Mouse (Mus musculus) liver, embryonic 11.5 days (tissue): ENCODE measurements around the gene Cd82. TPM values are rescaled to one million over a fixed set of nuclear protein-coding genes. Genes with fewer than 3 reads are reported as not detected.

ENCODE experiments used
- ATAC-seq: fragments of 200-750 bp; cut with Nextera tagmentation; replicated peaks from 2 replicates; pipeline ENCODE4 v1.8.0; 2017; ENCODE audit warnings: moderate number of reproducible peaks, mild to moderate bottlenecking, moderate TSS enrichment, moderate library complexity; ENCODE audit not compliant: low FRiP score
- DNase-seq: peaks from one replicate; pipeline ENCODE4 v3.0.0-alpha.2; 2017; ENCODE audit warnings: low spot score
- H3K27ac ChIP-seq: fragments of 300-500 bp; sonication (generic); 2 replicates; pipeline ENCODE4 v1.5.1; 2014; ENCODE audit warnings: mild to moderate bottlenecking, low read depth, low read length, control low read depth
- H3K27me3 ChIP-seq: fragments of 300-500 bp; sonication (generic); replicated peaks from 2 replicates; pipeline ENCODE4 v1.6.1; 2014; ENCODE audit warnings: low read length, mixed read lengths; ENCODE audit not compliant: control insufficient read depth, insufficient read depth
- H3K36me3 ChIP-seq: fragments of 300-500 bp; sonication (generic); 2 replicates; pipeline ENCODE4 v1.6.1; 2014; ENCODE audit warnings: mild to moderate bottlenecking, low read length, moderate library complexity, mixed read lengths; ENCODE audit not compliant: control insufficient read depth, insufficient read depth
- H3K4me1 ChIP-seq: fragments of 300-500 bp; sonication (generic); replicated peaks from 2 replicates; pipeline ENCODE4 v1.6.1; 2014; ENCODE audit warnings: low read length, mixed read lengths; ENCODE audit not compliant: control insufficient read depth, insufficient read depth
- H3K4me2 ChIP-seq: fragments of 300-500 bp; sonication (generic); 2 replicates; pipeline ENCODE4 v1.6.1; 2014; ENCODE audit warnings: mild to moderate bottlenecking, control low read depth, moderate library complexity
- H3K4me3 ChIP-seq: fragments of 300-500 bp; sonication (generic); 2 replicates; pipeline ENCODE4 v1.5.1; 2014; ENCODE audit warnings: low read depth, low read length, control low read depth
- H3K9ac ChIP-seq: fragments of 300-500 bp; sonication (generic); 2 replicates; pipeline ENCODE4 v1.6.1; 2014; ENCODE audit warnings: low read depth, low read length, control low read depth
- H3K9me3 ChIP-seq: fragments of 300-500 bp; sonication (generic); 2 replicates; pipeline ENCODE4 v1.6.1; 2016; ENCODE audit warnings: low read length, inconsistent platforms, mixed read lengths; ENCODE audit not compliant: control insufficient read depth
- WGBS: fragments of 180-500 bp; shearing (Covaris S2); extraction: QIAGEN DNeasy Blood & Tissue Kit; methylation state at CpG from one replicate; pipeline ENCODE4 v1.1.7; 2014; 5-methylcytosine and 5-hydroxymethylcytosine counted together
- polyA plus RNA-seq: library from polyadenylated mRNA; unstranded; fragments of >200 nt; fragmentation: Nextera tagmentation; extraction: Ambion mirVana; gene quantifications from 2 replicates; pipeline ENCODE4 v1.2.1, GENCODE M21; 2014

The Cd82 gene
- polyA plus RNA-seq, 1 experiment from 2014 or later: 16.9 TPM

DNA sequence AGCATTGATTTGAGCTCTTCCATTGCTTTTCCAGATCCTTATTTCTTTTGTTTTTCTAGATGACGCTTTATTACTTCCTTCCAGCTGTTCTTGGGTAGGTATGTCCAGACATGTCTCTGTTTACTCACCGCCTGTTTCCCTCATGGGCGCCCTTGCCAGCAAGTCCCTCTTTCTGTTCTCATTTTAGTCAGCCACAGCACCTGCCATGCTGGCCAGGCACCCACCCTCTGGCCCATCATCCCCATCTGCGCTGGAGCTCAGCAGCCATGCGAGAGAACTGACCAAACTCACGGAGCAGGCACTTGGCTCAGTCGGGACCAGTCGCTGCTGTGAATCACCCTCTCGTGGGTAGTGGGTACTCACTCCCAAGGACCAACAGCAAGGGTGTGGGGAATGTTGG lies 11.0 kb upstream of the Cd82 start:
- Histone ChIP-seq H3K4me3 (no peak overlapping the region), H3K9me3 (no peaks in the 10 kb centered on the region), H3K27me3 (peaks cover 10% of the 10 kb centered on the region), H3K9ac (no peak overlapping the region), H3K27ac (no peak overlapping the region), H3K4me2 (no peak overlapping the region), H3K4me1 (peaks cover 8% of the 10 kb centered on the region; the same call in 1 of the 2 replicates), H3K36me3 (no peaks in the 10 kb centered on the region)
- DNase-seq (no peak), ATAC-seq (no peak)
- 76% methylated on average over 9 of the region's 9 CpGs for WGBS

- Histone ChIP-seq H3K4me1 (peaks cover 10% of the 10 kb centered on the region), H3K27ac (no peak overlapping the region), H3K4me3 (peak overlapping the region; percentile 44; the same call in 1 of the 2 replicates), H3K36me3 (no peaks in the 10 kb centered on the region), H3K27me3 (peaks cover 12% of the 10 kb centered on the region), H3K4me2 (peak overlapping the region; percentile 84), H3K9ac (peak overlapping the region; percentile 58; the same call in 1 of the 2 replicates), H3K9me3 (no peaks in the 10 kb centered on the region)
- ATAC-seq (peak; percentile 18; the same call in 1 of the 2 replicates), DNase-seq (peak; percentile 59)
- WGBS: 26% methylated on average over 3 of the region's 3 CpGs
These were observed 8.1 kb upstream of the Cd82 start for GRCm38 (mm10) chr2:93470849-93471576.

GRCm38 (mm10) chr2:93470127-93470526 lies 7.2 kb upstream of the Cd82 start:
- peak; percentile 45; the same call in 1 of the 2 replicates for ATAC-seq
- peaks cover 7% of the 10 kb centered on the region; the same call in 1 of the 2 replicates for H3K27me3 ChIP-seq
- 4% methylated on average over 9 of the region's 9 CpGs for WGBS

DNA sequence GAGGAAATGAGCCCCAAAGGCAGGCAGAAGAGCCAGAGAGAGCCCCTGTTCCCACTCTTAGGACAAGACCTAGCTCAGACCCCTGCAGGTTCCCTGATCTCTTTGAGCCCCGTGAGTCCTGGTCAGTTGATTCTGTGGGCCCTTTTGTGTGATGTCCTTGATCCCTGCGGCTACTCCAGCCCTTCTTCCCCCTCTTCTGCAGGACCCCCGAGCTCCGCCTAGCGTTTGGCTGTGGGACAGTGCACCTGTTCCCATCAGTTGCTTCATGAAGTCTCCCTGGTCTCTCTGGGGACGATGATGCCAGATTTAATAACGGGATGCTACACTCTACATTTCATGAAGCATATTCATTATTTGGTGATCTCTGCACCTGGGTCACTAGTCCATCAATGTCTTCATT lies 6.2 kb upstream of the Cd82 start:
- no peak for ATAC-seq
- no peak for DNase-seq
- no peak overlapping the region for H3K27ac ChIP-seq
- WGBS: 10% methylated on average over 7 of the region's 7 CpGs
- no peak overlapping the region for H3K4me3 ChIP-seq
- H3K36me3 ChIP-seq: no peaks in the 10 kb centered on the region
- no peak overlapping the region for H3K4me2 ChIP-seq
- no peak overlapping the region for H3K9ac ChIP-seq
- peaks cover 12% of the 10 kb centered on the region for H3K4me1 ChIP-seq
- no peaks in the 10 kb centered on the region for H3K9me3 ChIP-seq
- peaks cover 6% of the 10 kb centered on the region; the same call in 1 of the 2 replicates for H3K27me3 ChIP-seq

More at GRCm38 (mm10) chr2:93470127-93470526, 7.2 kb upstream of the Cd82 start:
- H3K4me3 ChIP-seq: peak overlapping the region; percentile 44
- peak overlapping the region; percentile 58 for H3K9ac ChIP-seq
- peak overlapping the region; percentile 84 for H3K4me2 ChIP-seq
- no peaks in the 10 kb centered on the region for H3K9me3 ChIP-seq
- H3K4me1 ChIP-seq: peaks cover 12% of the 10 kb centered on the region
- no peaks in the 10 kb centered on the region for H3K36me3 ChIP-seq
- H3K27ac ChIP-seq: no peak overlapping the region
- DNase-seq: no peak

DNA sequence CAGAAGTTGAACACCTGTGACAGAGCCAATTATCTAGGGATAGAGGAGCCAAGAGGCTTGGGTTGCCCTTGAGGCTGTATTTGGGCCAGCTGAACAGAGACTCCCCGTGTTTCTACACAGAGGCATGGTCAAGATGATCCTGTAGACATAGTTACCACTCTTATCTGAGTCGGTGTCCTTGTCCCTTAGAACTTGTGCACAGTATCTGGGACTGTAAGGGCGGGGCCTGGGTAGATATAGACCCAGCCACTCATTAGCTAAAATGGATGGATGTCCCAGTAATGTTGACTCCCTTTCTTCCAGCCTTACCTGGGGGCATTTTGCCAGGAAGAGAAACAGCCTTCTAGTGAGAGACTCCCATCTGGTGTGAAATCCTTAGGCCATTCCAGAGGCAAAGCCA lies 3.4 kb upstream of the Cd82 start:
- no peak overlapping the region for H3K4me3 ChIP-seq
- H3K4me2 ChIP-seq: no peak overlapping the region
- H3K27ac ChIP-seq: no peak overlapping the region
- WGBS: 59% methylated on average over 3 of the region's 3 CpGs
- ATAC-seq (peak; percentile 37), DNase-seq (no peak)
- peaks cover 19% of the 10 kb centered on the region for H3K4me1 ChIP-seq
- no peak overlapping the region for H3K9ac ChIP-seq
- H3K27me3 ChIP-seq: peaks cover 4% of the 10 kb centered on the region; the same call in 1 of the 2 replicates
- H3K36me3 ChIP-seq: no peaks in the 10 kb centered on the region
- H3K9me3 ChIP-seq: no peaks in the 10 kb centered on the region

DNA sequence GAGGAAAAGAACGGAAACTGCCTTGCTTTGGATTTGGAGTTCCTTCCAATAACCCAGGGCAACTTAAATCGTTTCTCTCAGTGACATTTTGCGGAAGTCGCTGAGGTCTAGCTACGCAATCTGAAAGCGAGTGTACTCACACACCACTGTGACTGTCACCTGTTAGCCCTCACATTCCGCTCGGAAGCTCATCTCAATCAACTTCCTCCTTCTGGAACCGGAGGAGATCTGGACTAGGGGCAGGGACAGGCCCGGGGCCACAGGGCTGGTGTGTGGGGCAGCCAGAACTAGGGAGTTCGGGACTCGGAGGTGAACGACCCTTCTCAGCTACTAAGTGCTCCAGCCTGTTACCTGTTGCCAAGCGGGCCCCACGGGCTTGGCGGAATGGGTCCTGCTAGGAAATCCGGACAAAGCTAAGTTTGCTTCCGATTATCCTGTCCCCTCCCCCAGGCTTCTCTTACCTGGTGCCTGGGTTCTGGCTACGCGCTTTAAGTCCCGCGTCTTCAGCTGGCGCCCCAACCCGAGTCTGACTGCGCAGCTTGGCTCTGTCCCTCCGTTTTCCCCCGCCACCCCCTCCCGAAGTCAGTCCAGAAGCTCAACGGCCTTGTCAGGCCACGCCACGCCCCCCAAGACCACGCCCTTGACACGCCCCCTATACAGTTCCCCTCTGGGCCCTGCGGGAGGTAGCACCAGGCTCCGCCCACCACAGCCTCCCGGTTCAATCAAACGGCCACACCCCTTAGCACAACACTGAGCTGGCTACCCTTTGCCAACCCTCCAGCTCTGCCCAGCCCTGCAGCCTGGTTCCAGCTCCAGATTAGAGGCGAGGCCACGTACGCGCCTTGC lies 848 bp downstream of the Cd82 start:
- Histone ChIP-seq H3K36me3 (no peaks in the 10 kb centered on the region), H3K4me1 (peaks cover 28% of the 10 kb centered on the region), H3K27ac (peak overlapping the region; percentile 70), H3K4me3 (peak overlapping the region; percentile 67), H3K27me3 (no peaks in the 10 kb centered on the region), H3K4me2 (peak overlapping the region; percentile 90), H3K9me3 (no peaks in the 10 kb centered on the region), H3K9ac (peak overlapping the region; percentile 75)
- WGBS: 1% methylated on average over 41 of the region's 41 CpGs
- peak; percentile 97 for ATAC-seq
- DNase-seq: peak; percentile 94

DNA sequence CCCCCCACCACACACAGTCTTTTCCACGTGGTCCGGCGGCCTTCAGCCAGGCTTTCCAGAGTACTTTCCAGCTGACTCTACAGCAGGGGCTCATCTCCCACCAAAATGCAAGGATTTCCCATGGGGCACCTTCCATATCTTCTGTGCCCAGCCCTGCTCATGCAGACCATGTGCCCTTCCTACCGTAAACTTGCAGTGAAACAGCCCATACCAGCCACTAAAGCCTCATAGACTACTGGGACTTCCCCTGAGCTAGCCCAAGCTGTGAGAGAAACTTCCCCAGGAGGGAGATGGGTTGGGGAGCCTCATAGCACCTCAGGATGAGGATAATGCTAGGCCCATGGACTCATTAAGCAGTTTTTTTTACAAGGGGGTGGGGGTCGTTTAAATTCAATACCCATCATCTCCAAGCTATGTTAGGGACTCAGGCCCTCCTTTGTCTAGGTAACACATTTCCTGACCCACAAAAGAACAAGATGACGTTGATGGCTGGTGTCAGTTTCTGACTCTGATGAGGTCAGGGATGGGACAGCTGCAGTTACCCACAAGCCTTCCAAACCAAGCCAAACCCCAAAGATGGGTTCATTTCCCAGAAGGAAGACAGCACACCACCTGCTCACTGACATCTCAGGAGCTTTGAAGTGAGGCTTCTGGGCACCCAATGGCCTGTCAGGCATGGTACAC lies 2.0 kb downstream of the Cd82 start:
- Histone ChIP-seq H3K9ac (peak overlapping the region; percentile 14; the same call in 1 of the 2 replicates), H3K9me3 (no peaks in the 10 kb centered on the region), H3K27me3 (no peaks in the 10 kb centered on the region), H3K36me3 (no peaks in the 10 kb centered on the region), H3K4me1 (peaks cover 31% of the 10 kb centered on the region), H3K4me2 (peak overlapping the region; percentile 90), H3K27ac (no peak overlapping the region), H3K4me3 (peak overlapping the region; percentile 67)
- no peak for ATAC-seq
- DNase-seq: no peak
- 81% methylated on average over 6 of the region's 6 CpGs for WGBS

DNA sequence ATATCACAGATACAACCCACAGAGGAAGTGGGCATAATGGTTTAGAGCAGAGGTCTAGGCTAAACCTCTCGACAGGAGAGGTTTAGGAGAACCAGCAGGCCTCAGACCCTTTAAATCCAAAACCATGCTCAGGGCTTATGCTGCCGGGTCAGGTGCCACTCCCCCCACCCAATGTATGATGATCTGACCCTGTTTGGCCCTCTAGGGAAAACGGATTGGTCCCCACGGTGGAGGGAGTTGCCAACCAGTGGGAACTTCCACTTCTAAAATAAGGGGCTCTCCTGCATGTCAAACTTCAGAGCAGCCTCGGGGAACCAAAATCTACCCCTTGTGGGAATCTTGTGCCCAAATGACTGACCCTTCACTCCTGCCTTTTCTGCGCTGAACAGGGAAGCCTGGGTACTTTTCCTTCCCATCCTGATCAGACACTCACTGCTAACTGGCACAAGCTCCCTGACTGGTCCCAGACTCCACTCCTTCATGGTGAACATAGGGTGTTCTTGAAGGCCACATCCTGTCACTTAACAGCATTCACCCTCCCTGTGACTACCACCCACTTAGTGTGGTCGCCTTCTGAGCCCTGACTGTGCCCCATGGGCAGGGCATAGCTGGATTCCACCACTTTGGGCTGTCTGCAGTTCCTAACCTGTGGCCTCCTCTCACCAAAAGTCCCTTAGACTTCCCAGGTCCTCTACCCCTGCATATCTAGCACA lies 3.6 kb downstream of the Cd82 start:
- no peak overlapping the region for H3K9ac ChIP-seq

More for the DNA sequence above, 3.6 kb downstream of the Cd82 start:
- Histone ChIP-seq H3K27me3 (no peaks in the 10 kb centered on the region), H3K4me3 (no peak overlapping the region), H3K4me1 (peaks cover 43% of the 10 kb centered on the region), H3K36me3 (no peaks in the 10 kb centered on the region), H3K27ac (no peak overlapping the region), H3K9me3 (no peaks in the 10 kb centered on the region), H3K4me2 (no peak overlapping the region)
- WGBS: 55% methylated on average over 7 of the region's 7 CpGs
- ATAC-seq (no peak), DNase-seq (no peak)
